Mouse (Mus musculus): ENCODE results near the gene Aaed1.
"Not testable (repeated sequence)": the region's sequence is repeated elsewhere in the genome, so short reads cannot be mapped to it uniquely, and the experiment has no call there.

Gene Aaed1

GRCm38 (mm10) chr13:64309036-64309435 is 3.5 kb downstream of the Aaed1 start:
- no peak for DNase-seq (ENCODE audit: low spot score in 2 of 2)

- DNase-seq (ENCODE audit: low spot score in 2 of 2), result no peak
These were observed 5.0 kb downstream of the Aaed1 start for GRCm38 (mm10) chr13:64307508-64307907.

GRCm38 (mm10) chr13:64306078-64306477 is 6.4 kb downstream of the Aaed1 start:
- DNase-seq (ENCODE audit: low spot score in 2 of 2), result peak in 1 of 2 experiments; percentile 64

- DNase-seq (ENCODE audit: low spot score in 2 of 2), result no peak
These were observed 13.4 kb downstream of the Aaed1 start for GRCm38 (mm10) chr13:64299069-64299468.

GRCm38 (mm10) chr13:64286791-64287190 is 25.7 kb downstream of the Aaed1 start:
- no peak for DNase-seq (ENCODE audit: low spot score in 2 of 2)

- no peak for DNase-seq (ENCODE audit: low spot score in 2 of 2)
These were observed 26.2 kb downstream of the Aaed1 start for GRCm38 (mm10) chr13:64286321-64286720.

- DNase-seq (ENCODE audit: low spot score in 2 of 2), result no peak
These were observed 27.8 kb downstream of the Aaed1 start for GRCm38 (mm10) chr13:64284676-64285075.

- DNase-seq (ENCODE audit: low spot score in 2 of 2), result no peak
These were observed 31.6 kb downstream of the Aaed1 start for GRCm38 (mm10) chr13:64280940-64281339.

GRCm38 (mm10) chr13:64275754-64276127 is 36.8 kb downstream of the Aaed1 start:
- no peak for DNase-seq (ENCODE audit: low spot score in 2 of 2)

GRCm38 (mm10) chr13:64274879-64275753 is 37.4 kb downstream of the Aaed1 start, which contains the start of gene Cdc14b:
Cdc14b (minus strand) TSS chr13:64275290.
- DNase-seq (ENCODE audit: low spot score in 2 of 2), result peak; percentile 71 to 74

- peak in 1 of 2 experiments; percentile 27 for DNase-seq (ENCODE audit: low spot score in 2 of 2)
These were observed 38.3 kb downstream of the Aaed1 start for GRCm38 (mm10) chr13:64273891-64274844.

- no peak for DNase-seq (ENCODE audit: low spot score in 2 of 2)
These were observed 39.2 kb downstream of the Aaed1 start for GRCm38 (mm10) chr13:64273352-64273751.

GRCm38 (mm10) chr13:64268384-64268783 is 44.1 kb downstream of the Aaed1 start:
- no peak for DNase-seq (ENCODE audit: low spot score in 2 of 2)

- DNase-seq (ENCODE audit: low spot score in 2 of 2), result no peak
These were observed 45.4 kb downstream of the Aaed1 start for GRCm38 (mm10) chr13:64267151-64267550.

- no peak for DNase-seq (ENCODE audit: low spot score in 2 of 2)
These were observed 47.9 kb downstream of the Aaed1 start for GRCm38 (mm10) chr13:64264586-64264985.

- DNase-seq (ENCODE audit: low spot score in 2 of 2), result no peak
These were observed 52.6 kb downstream of the Aaed1 start for GRCm38 (mm10) chr13:64259903-64260302.

- DNase-seq (ENCODE audit: low spot score in 2 of 2), result no peak
These were observed 54.0 kb downstream of the Aaed1 start for GRCm38 (mm10) chr13:64258516-64258821.

GRCm38 (mm10) chr13:64257814-64258515 is 54.5 kb downstream of the Aaed1 start:
- no peak for DNase-seq (ENCODE audit: low spot score in 2 of 2)

- no peak for DNase-seq (ENCODE audit: low spot score in 2 of 2)
These were observed 55.3 kb downstream of the Aaed1 start for GRCm38 (mm10) chr13:64257010-64257813.

- DNase-seq (ENCODE audit: low spot score in 2 of 2), result not testable (repeated sequence)
These were observed 58.3 kb downstream of the Aaed1 start for GRCm38 (mm10) chr13:64254185-64254584.

- DNase-seq (ENCODE audit: low spot score in 2 of 2), result no peak
These were observed 58.8 kb downstream of the Aaed1 start for GRCm38 (mm10) chr13:64253697-64254096.
